ENCODE assay signal across 28 mouse cellular contexts in the genomic region with DNA sequence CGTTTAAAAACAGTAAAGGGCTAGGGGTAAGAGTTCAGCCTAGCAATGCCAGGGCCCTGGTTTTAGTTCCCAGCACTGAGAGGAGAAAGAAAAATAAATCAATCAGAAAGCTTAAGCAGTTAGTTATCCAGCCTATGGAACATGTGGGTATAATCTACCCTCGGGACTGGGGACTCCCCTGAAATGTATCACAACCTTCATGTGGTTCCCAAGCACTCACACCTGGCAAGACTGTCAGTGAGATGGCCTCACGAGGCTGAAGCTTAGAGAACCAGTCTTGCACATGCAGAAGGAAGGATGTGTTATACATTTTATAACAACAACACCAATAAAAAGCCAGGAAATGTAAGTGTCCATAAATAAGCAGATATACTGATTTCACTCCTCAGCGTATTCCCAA.
DNase-seq lines count a peak whose midpoint lies in the region; ATAC-seq and TF ChIP-seq lines count a peak whose summit lies in the region.
"Had no signal": no experiment of that assay in that cellular context is flagged by ENCODE, and none has a peak within 500 bp of the region (broad histone marks: within the 10 kb centered on the region; RNA-seq: fewer than 3 reads in every experiment).

No protein-coding gene starts in this region.

- no peaks in the 10 kb centered on the region for H3K36me3 ChIP-seq in thymus, adult 2 months (ENCODE audit: control insufficient read depth, insufficient read depth, low read length)
- no peaks in the 10 kb centered on the region for H3K36me3 ChIP-seq in midbrain, embryonic 14.5 days (ENCODE audit: control insufficient read depth, insufficient read depth, low read length)
- H3K36me3 ChIP-seq: embryonic facial prominence, embryonic 13.5 days; embryonic facial prominence, embryonic 15.5 days; forebrain, embryonic 10.5 days; forebrain, embryonic 12.5 days; G1E had no signal

- no peaks in the 10 kb centered on the region for H3K27me3 ChIP-seq in thymus, adult 2 months (ENCODE audit: control insufficient read depth, insufficient read depth, low read length)
- no peaks in the 10 kb centered on the region for H3K27me3 ChIP-seq in midbrain, embryonic 14.5 days (ENCODE audit: control insufficient read depth, insufficient read depth, low read length)
- H3K27me3 ChIP-seq: embryonic facial prominence, embryonic 13.5 days; embryonic facial prominence, embryonic 15.5 days; forebrain, embryonic 12.5 days; Patski had no signal

- ATAC-seq in CD4-positive, CD25-positive, alpha-beta regulatory T cell, adult 4 months, result peak; percentile 58
- ATAC-seq in activated CD4-positive, CD25-positive, alpha-beta regulatory T cell, adult 4 months, result peak; percentile 64
- peak; percentile 53 for ATAC-seq in inflammation-experienced regulatory T-cells, adult 6 months
- no peak for ATAC-seq in midbrain, embryonic 14.5 days (ENCODE audit: low FRiP score, low TSS enrichment)
- no peak for ATAC-seq in megakaryocyte-erythroid progenitor cell, adult 5-6 weeks (replicated peaks; ENCODE audit: low FRiP score, low TSS enrichment, poor library complexity, severe bottlenecking)
- ATAC-seq: forebrain, embryonic 14.5 days; forebrain, postnatal 0 days; Patski had no signal

- no peaks in the 10 kb centered on the region for H3K9me3 ChIP-seq in midbrain, embryonic 14.5 days (ENCODE audit: control insufficient read depth, low read length)
- H3K9me3 ChIP-seq: embryonic facial prominence, embryonic 13.5 days; embryonic facial prominence, embryonic 15.5 days; forebrain, embryonic 10.5 days; forebrain, embryonic 12.5 days; G1E had no signal

- no peak overlapping the region for H3K4me2 ChIP-seq in midbrain, embryonic 14.5 days (ENCODE audit: low read length)
- H3K4me2 ChIP-seq: embryonic facial prominence, embryonic 13.5 days; embryonic facial prominence, embryonic 15.5 days; forebrain, embryonic 12.5 days had no signal

- no peak for TF ChIP-seq CTCF in thymus, adult 2 months (IDR thresholded peaks at IDR 0.05; ENCODE audit: borderline replicate concordance, control insufficient read depth, extremely low read depth, insufficient read depth, low read length, poor library complexity)

- H3K4me1 ChIP-seq in thymus, adult 2 months (replicated peaks; ENCODE audit: control insufficient read depth, insufficient read depth, low read length), result no peaks in the 10 kb centered on the region
- no peaks in the 10 kb centered on the region for H3K4me1 ChIP-seq in midbrain, embryonic 14.5 days (ENCODE audit: control insufficient read depth, insufficient read depth, low read length)
- H3K4me1 ChIP-seq: embryonic facial prominence, embryonic 13.5 days; embryonic facial prominence, embryonic 15.5 days; forebrain, embryonic 10.5 days; forebrain, embryonic 12.5 days had no signal

- no peak overlapping the region for H3K27ac ChIP-seq in thymus, adult 2 months (ENCODE audit: control insufficient read depth, insufficient read depth, low read length)
- no peak overlapping the region for H3K27ac ChIP-seq in midbrain, embryonic 14.5 days (replicated peaks; ENCODE audit: low read depth, low read length)
- H3K27ac ChIP-seq: embryonic facial prominence, embryonic 13.5 days; embryonic facial prominence, embryonic 15.5 days; forebrain, embryonic 10.5 days; forebrain, embryonic 12.5 days had no signal

- peak; percentile 30 for DNase-seq in thymus, postnatal 0 days (ENCODE audit: low spot score)
- no peak for DNase-seq in thymus, adult 2 months
- DNase-seq in midbrain, embryonic 14.5 days, result no peak
- DNase-seq in gastrocnemius, adult 18-20 months (ENCODE audit: low spot score), result no peak
- DNase-seq: adrenal gland, adult 2 months; adrenal gland, postnatal 10 days; adrenal gland, postnatal 25 days; B cell, adult 2 months; cerebellum, adult 11 months; cerebellum, adult 18-20 months; cerebellum, adult 8-10 months; cerebellum, adult 9-11 months; cerebellum, postnatal 14 days; cerebellum, postnatal 36 days; embryo, embryonic 11 days; forebrain, postnatal 0 days had no signal

- H3K9ac ChIP-seq in midbrain, embryonic 14.5 days (replicated peaks; ENCODE audit: low read length), result no peak overlapping the region
- H3K9ac ChIP-seq: embryonic facial prominence, embryonic 13.5 days; embryonic facial prominence, embryonic 15.5 days; forebrain, embryonic 12.5 days; forebrain, postnatal 0 days had no signal

- 57% methylated on average over 4 of the region's 4 CpGs for WGBS in thymus, adult 2 months
- WGBS in midbrain, embryonic 14.5 days, result 86% methylated on average over 4 of the region's 4 CpGs

- TF ChIP-seq POLR2A in thymus, adult 2 months (IDR thresholded peaks at IDR 0.05; ENCODE audit: control insufficient read depth, extremely low read depth, insufficient read depth, low read length, poor library complexity), result no peak

- H3K4me3 ChIP-seq in thymus, adult 2 months (ENCODE audit: control insufficient read depth, insufficient read depth, low read length), result no peak overlapping the region
- no peak overlapping the region for H3K4me3 ChIP-seq in midbrain, embryonic 14.5 days (replicated peaks; ENCODE audit: low read depth, low read length)
- H3K4me3 ChIP-seq: embryonic facial prominence, embryonic 13.5 days; embryonic facial prominence, embryonic 15.5 days; erythroblast, embryonic 14.5 days; forebrain, embryonic 10.5 days; forebrain, embryonic 12.5 days had no signal

Comparison
In these comparisons a context has a peak if more than half of its experiments do, and no peak if none do; other contexts are left out.
1. ATAC-seq: peak in CD4-positive, CD25-positive, alpha-beta regulatory T cell, adult 4 months (single experiment), activated CD4-positive, CD25-positive, alpha-beta regulatory T cell, adult 4 months (single experiment) and inflammation-experienced regulatory T-cells, adult 6 months (single experiment); none in midbrain, embryonic 14.5 days (single experiment) and megakaryocyte-erythroid progenitor cell, adult 5-6 weeks (single experiment).